Mouse (Mus musculus) hindbrain, embryonic 12.5 days (tissue): ENCODE data around the gene Abr. TPM values are rescaled to one million over a fixed set of nuclear protein-coding genes. Genes with fewer than 3 reads are reported as not detected.

ENCODE experiments used
- ATAC-seq: fragments of 200-750 bp; cut with Nextera tagmentation; 2 replicates; pipeline ENCODE4 v1.8.0; 2017; ENCODE audit warnings: moderate TSS enrichment; ENCODE audit not compliant: low FRiP score
- H3K27ac ChIP-seq: fragments of 300-500 bp; sonication (generic); 2 replicates; pipeline ENCODE4 v1.5.1; 2016; ENCODE audit warnings: mild to moderate bottlenecking
- H3K27me3 ChIP-seq: fragments of 300-500 bp; sonication (generic); 2 replicates; pipeline ENCODE4 v1.6.1; 2016; ENCODE audit warnings: mild to moderate bottlenecking
- H3K36me3 ChIP-seq: fragments of 300-500 bp; sonication (generic); 2 replicates; pipeline ENCODE4 v1.6.1; 2016; ENCODE audit warnings: mild to moderate bottlenecking
- H3K4me1 ChIP-seq: fragments of 300-500 bp; sonication (generic); 2 replicates; pipeline ENCODE4 v1.6.1; 2016
- H3K4me2 ChIP-seq: fragments of 300-500 bp; sonication (generic); replicated peaks from 2 replicates; pipeline ENCODE4 v1.6.1; 2016; ENCODE audit warnings: mild to moderate bottlenecking
- H3K4me3 ChIP-seq: fragments of 300-500 bp; sonication (generic); 2 replicates; pipeline ENCODE4 v1.5.1; 2016; ENCODE audit warnings: mild to moderate bottlenecking
- H3K9ac ChIP-seq: fragments of 300-500 bp; sonication (generic); 2 replicates; pipeline ENCODE4 v1.6.1; 2016; ENCODE audit warnings: mild to moderate bottlenecking, moderate library complexity
- H3K9me3 ChIP-seq: fragments of 300-500 bp; sonication (generic); replicated peaks from 2 replicates; pipeline ENCODE4 v1.6.1; 2016; ENCODE audit warnings: mild to moderate bottlenecking
- WGBS: fragments of 180-500 bp; shearing (Covaris S2); methylation state at CpG from one replicate; pipeline ENCODE4 v1.1.7; 2016; 5-methylcytosine and 5-hydroxymethylcytosine counted together
- polyA plus RNA-seq: library from polyadenylated mRNA; unstranded; fragments of >200 nt; fragmentation: Nextera tagmentation; extraction: Ambion mirVana; gene quantifications from 2 replicates; pipeline ENCODE4 v1.2.1, GENCODE M21; 2016

Gene Abr
- polyA plus RNA-seq, 1 experiment from 2014 or later = 85.3 TPM

DNA sequence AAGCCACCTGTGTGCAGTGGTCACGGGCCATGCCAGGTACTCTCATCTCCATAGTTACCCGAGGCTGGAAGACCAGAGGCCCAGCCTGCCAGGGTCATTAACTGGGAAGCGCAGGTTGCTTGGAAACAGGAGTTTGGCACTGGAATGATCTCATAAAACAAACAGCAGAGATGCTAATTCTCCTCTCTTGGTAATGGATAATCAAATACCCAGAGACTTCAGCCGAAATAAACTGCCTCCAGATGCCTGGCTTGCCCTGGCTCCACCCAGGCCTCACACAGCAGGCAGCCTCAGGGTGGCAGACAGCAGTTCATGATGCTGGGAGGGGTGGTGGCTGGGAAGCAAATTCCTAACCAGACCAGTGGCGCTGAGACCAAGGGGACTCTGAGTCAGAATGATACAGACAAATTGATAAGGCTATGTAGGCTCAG lies 145.0 kb downstream of the Abr start:
- no peak overlapping the region for H3K4me2 ChIP-seq
- no peak overlapping the region for H3K4me3 ChIP-seq
- no peak overlapping the region for H3K9ac ChIP-seq
- H3K27ac ChIP-seq = peak overlapping the region; percentile 53; the same call in 1 of the 2 replicates
- H3K9me3 ChIP-seq = no peaks in the 10 kb centered on the region
- ATAC-seq = peak; percentile 27; the same call in 1 of the 2 replicates
- H3K36me3 ChIP-seq = peaks cover 22% of the 10 kb centered on the region
- no peaks in the 10 kb centered on the region for H3K27me3 ChIP-seq
- peaks cover 33% of the 10 kb centered on the region for H3K4me1 ChIP-seq
- WGBS = 24% methylated on average over 5 of the region's 5 CpGs

DNA sequence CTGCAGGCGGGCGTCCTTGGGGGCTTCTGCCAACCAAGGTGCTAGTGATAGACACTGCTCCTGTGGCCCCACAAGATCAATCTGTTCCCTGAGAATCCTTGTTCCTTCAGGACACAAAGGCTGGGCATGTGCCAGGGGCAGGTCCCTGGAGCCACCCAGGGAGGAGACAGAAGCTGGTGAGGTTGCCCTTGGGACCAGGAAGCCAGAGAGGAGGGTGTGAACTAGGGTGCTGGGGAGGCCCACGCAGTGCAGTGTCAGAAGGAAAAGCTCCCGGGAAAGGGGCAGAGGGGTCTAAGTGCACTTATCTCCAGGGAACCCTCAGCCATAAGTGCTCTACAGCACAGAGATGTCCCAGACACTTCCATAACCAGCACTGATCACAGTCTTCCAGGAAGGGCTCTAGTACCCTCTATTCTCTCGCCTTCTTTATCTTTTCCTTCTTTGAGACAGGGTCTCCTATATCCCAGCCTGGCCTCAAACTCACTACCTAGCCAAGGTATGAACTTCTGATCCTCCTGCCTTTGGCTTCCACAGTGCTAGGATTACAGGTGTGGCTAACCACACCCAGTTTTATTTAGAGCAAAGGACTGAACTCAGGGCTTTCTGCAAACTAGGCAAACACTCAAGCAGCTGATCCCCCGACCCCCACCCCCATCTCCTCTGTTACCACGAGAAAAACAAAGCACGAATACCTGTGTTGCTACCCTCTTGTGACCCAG lies 145.6 kb downstream of the Abr start:
- no peak for ATAC-seq

DNA sequence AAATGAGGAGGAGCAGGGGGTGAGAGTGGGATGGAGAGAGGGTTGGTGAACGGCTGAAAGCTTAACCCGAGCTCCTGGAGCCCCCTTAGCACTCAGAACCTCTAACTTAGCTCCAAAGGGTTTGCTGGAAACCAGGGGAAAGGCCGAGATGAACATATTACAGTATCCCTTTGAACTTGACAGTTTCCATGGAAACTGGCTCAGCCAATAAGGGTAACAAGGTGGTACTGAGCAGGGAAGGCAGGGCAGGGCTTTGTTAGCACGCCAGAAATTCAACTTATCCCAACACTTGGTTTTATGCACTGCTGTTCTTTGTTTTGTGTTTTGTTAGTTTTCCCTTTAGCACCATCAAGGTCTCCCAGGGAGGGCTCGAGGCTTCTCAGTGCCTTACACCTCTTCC lies 149.5 kb downstream of the Abr start:
- peak overlapping the region; percentile 82 for H3K27ac ChIP-seq
- H3K36me3 ChIP-seq = peaks cover under 1% of the 10 kb centered on the region; the same call in 1 of the 2 replicates
- 0 out of 2 replicates have a peak overlapping the region, but pooled peaks have one; percentile 14 for H3K4me2 ChIP-seq
- no peaks in the 10 kb centered on the region for H3K27me3 ChIP-seq
- 39% methylated on average over 5 of the region's 5 CpGs for WGBS
- no peak overlapping the region for H3K4me3 ChIP-seq
- H3K4me1 ChIP-seq = peaks cover 58% of the 10 kb centered on the region
- 0 out of 2 replicates have a peak overlapping the region, but pooled peaks have one; percentile 25 for H3K9ac ChIP-seq
- no peak for ATAC-seq
- H3K9me3 ChIP-seq = no peaks in the 10 kb centered on the region

More for the DNA sequence above, 145.6 kb downstream of the Abr start:
- Histone ChIP-seq H3K9ac (no peak overlapping the region), H3K9me3 (no peaks in the 10 kb centered on the region), H3K27me3 (no peaks in the 10 kb centered on the region), H3K4me2 (no peak overlapping the region), H3K4me1 (peaks cover 36% of the 10 kb centered on the region), H3K4me3 (no peak overlapping the region), H3K36me3 (peaks cover 22% of the 10 kb centered on the region), H3K27ac (peak overlapping the region; percentile 53; the same call in 1 of the 2 replicates)
- WGBS = 68% methylated on average over 8 of the region's 8 CpGs

DNA sequence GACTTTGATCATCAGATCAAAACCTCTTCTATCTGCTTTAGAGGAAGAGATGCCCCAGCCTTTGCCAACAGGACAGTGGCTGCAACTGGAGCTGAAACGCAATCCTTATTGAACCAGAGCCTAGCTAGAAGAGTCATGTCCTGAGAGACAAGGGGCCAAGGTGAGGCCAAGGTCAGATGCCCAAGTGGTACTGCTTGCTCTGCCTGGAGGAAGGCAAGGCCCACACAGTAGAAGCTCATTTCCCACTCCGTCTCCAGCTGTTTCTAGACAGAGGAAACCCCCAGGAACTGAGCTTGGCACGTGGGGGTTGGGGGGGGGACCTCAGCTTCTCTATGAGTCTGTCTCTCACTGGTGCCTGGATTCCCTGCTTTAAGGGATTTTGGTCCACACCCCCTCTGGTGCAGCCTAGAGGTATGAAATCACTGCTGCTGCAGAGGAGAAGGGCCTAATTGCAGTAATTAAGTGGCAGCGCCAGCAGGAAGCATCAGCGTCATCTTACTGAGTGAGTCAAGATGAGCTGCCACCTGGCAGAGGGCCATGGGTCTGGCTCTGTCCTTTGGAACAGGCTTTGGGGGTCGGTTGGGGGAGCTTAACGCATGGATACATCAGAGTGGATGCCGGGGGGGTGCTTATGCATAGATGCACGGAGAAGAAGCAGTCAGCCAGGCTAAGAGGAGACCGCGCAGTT lies 152.7 kb downstream of the Abr start:
- Histone ChIP-seq H3K9ac (peak overlapping the region; percentile 13; the same call in 1 of the 2 replicates), H3K4me2 (no peak overlapping the region), H3K4me1 (peaks cover 72% of the 10 kb centered on the region), H3K9me3 (no peaks in the 10 kb centered on the region), H3K36me3 (no peaks in the 10 kb centered on the region; the same call in 1 of the 2 replicates), H3K27me3 (no peaks in the 10 kb centered on the region), H3K27ac (peak overlapping the region; percentile 92), H3K4me3 (no peak overlapping the region)
- WGBS = 58% methylated on average over 11 of the region's 11 CpGs
- no peak for ATAC-seq

DNA sequence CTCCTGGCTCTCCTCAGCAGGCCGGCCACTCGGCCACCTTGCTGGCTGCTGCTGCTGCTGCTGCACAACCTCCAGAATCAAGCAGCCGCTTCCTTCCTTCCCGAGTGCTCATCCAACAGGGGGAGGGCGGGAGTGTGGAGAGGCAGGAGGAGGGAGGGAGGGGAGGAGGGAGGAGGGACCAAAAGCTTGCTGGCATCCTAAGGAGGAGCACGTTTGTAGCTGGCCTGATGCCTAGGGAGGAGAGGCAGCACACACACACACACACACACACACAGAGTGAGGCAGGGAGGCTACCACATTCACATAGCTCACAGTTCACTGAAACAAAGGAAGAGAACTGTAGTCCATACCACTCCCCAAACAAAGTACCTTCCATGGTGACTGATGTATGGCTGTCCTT lies 153.8 kb downstream of the Abr start:
- 3% methylated on average over 4 of the region's 6 CpGs for WGBS
- H3K4me1 ChIP-seq = peaks cover 81% of the 10 kb centered on the region
- H3K4me2 ChIP-seq = peak overlapping the region; percentile 55
- no peaks in the 10 kb centered on the region for H3K27me3 ChIP-seq
- ATAC-seq = peak; percentile 68
- peak overlapping the region; percentile 92 for H3K27ac ChIP-seq
- H3K36me3 ChIP-seq = peaks cover 5% of the 10 kb centered on the region
- H3K9ac ChIP-seq = peak overlapping the region; percentile 62
- no peaks in the 10 kb centered on the region for H3K9me3 ChIP-seq
- peak overlapping the region; percentile 34 for H3K4me3 ChIP-seq

DNA sequence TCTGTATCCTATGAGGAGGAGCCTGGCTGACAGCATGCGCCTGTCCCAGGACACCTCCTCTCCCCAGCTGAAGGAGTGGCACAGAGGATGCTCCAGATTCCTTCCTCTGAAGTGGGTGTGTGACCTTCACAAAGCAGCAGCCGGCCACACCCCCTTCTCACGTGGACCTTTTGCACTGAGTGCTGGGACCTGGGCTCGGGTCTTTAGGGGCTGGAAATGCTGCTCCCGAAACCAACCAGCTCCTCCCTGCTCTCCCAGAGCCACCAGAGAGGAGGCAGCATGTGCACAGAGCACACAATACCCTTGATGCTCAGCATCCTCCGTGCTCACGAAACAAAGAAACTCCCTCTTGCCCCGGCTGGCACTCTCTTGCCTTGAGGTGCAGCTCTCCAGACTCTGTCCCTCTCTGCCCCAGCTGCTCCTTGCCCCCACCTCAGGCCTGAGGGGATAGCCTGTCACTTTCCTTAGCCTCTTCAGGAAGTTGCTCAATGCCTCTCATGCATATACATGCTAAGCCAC lies 154.6 kb downstream of the Abr start:
- Histone ChIP-seq H3K4me1 (peaks cover 73% of the 10 kb centered on the region), H3K9ac (peak overlapping the region; percentile 62), H3K4me2 (peak overlapping the region; percentile 55), H3K27ac (peak overlapping the region; percentile 92), H3K27me3 (no peaks in the 10 kb centered on the region), H3K9me3 (no peaks in the 10 kb centered on the region), H3K4me3 (peak overlapping the region; percentile 34), H3K36me3 (peaks cover 13% of the 10 kb centered on the region)
- ATAC-seq = peak; percentile 48
- WGBS = 17% methylated on average over 8 of the region's 8 CpGs

DNA sequence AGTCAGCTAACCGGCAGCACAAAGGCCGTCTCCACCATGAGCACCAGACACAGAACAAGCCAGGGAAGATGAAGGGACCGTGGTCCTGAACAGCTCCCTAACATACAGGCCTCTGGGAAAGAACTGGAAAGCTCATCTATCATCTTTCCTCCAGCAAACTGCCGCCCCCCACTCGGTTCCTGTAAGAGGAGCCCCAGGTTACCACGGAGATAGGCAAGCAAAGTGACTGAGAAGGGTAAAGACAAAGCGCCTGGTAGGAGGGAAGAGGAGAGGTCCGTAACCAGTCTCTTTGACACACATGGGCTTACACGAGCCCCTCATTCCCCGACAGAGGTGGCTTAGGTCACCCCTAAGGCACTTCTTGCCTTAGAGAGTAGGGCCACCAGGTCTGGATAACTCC lies 155.0 kb downstream of the Abr start:
- Histone ChIP-seq H3K4me1 (peaks cover 73% of the 10 kb centered on the region), H3K4me3 (peak overlapping the region; percentile 34), H3K9me3 (no peaks in the 10 kb centered on the region), H3K36me3 (peaks cover 17% of the 10 kb centered on the region), H3K27ac (peak overlapping the region; percentile 92), H3K4me2 (peak overlapping the region; percentile 55), H3K27me3 (no peaks in the 10 kb centered on the region), H3K9ac (peak overlapping the region; percentile 62)
- peak; percentile 6; the same call in 1 of the 2 replicates for ATAC-seq
- 12% methylated on average over 10 of the region's 10 CpGs for WGBS

DNA sequence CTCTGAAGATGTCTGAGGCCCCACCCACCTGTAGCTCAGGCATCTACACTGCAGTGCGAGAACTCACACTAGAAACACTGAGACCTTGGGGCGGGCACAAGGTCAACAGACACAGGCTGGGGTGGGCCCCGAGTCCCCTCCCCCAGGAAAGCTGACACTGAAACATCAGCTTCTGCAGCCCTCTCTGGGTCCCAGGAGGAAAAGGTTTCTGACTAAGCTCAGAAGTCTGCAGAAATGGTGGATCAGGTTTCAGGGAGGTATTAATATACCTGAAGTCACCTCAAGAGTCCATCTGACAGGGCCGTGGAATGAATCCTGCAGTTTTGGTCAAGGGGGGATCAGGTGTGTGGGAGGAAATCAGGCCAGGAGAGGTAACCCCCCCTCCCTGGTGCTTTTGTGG lies 156.2 kb downstream of the Abr start:
- peaks cover 79% of the 10 kb centered on the region for H3K4me1 ChIP-seq
- no peak overlapping the region for H3K9ac ChIP-seq
- no peaks in the 10 kb centered on the region for H3K27me3 ChIP-seq
- no peaks in the 10 kb centered on the region for H3K9me3 ChIP-seq
- H3K27ac ChIP-seq = no peak overlapping the region
- 78% methylated on average over 4 of the region's 4 CpGs for WGBS
- ATAC-seq = no peak
- H3K4me3 ChIP-seq = no peak overlapping the region
- H3K36me3 ChIP-seq = peaks cover 29% of the 10 kb centered on the region
- H3K4me2 ChIP-seq = 0 out of 2 replicates have a peak overlapping the region, but pooled peaks have one; percentile 1

DNA sequence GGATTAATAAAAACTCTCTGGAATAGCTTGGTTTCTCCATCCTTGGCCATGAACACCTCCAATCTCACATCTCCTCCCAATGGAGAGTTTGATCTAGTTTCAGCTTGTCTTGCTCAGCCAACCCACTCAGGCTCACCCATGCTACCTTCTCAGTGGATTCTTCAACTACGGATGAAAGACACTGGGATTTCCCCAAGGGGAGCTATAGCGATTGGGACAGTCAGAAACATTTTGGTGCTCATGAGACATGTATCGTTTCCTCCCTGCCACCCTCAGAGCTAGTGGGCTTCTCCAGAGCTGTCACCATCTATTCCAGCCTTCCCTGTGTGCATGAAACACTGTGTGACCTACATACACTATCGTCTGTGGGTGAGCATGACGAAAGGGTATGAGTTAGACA lies 160.4 kb downstream of the Abr start:
- Histone ChIP-seq H3K4me2 (no peak overlapping the region), H3K9ac (no peak overlapping the region), H3K27me3 (no peaks in the 10 kb centered on the region), H3K4me3 (no peak overlapping the region), H3K4me1 (peaks cover 53% of the 10 kb centered on the region), H3K9me3 (no peaks in the 10 kb centered on the region), H3K27ac (peak overlapping the region; percentile 78), H3K36me3 (peaks cover 59% of the 10 kb centered on the region)
- WGBS = 86% methylated on average over 5 of the region's 5 CpGs
- ATAC-seq = no peak

DNA sequence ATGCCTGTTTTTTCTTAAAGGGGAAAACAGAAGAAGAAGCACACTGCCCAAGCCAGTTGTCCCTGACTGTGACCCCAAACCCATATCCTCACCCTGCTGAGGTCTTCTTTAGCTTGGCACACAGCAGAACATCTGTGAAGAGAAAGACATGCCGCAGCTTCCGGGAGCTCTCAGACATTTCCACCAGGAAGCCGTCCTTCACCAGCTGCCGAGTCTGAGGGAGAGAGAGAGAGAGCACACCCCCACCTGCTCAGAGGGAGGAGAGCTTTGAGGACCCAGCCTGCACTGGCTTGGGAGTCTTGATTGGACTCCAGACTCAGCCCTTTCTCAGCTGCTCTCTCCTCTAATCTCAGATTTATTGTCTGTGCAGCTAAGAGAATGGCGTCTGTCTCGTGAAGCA lies 160.9 kb downstream of the Abr start:
- H3K27me3 ChIP-seq = no peaks in the 10 kb centered on the region
- H3K27ac ChIP-seq = no peak overlapping the region
- H3K4me1 ChIP-seq = peaks cover 48% of the 10 kb centered on the region
- WGBS = 71% methylated on average over 6 of the region's 6 CpGs
- no peak overlapping the region for H3K4me3 ChIP-seq
- H3K4me2 ChIP-seq = no peak overlapping the region
- H3K36me3 ChIP-seq = peaks cover 59% of the 10 kb centered on the region
- no peak overlapping the region for H3K9ac ChIP-seq
- no peak for ATAC-seq
- no peaks in the 10 kb centered on the region for H3K9me3 ChIP-seq

DNA sequence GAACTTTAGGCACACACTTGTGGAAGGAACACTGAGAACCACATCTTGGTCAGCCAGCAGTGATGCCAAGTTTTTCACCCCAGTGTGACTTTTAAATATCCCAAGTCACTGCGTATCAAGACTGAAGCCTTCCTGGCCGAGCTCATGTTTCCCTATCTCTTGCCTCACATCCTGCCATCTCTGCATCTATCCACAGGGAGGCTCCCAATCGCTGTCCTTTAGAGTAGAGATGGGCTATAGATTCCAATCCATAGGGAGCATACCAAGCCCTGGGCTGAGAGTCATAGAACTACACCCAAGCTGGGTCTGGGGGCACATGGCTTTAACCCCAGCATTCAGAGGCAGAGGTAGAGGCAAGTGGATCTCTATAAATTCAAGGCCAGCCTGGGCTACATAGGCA lies 162.6 kb downstream of the Abr start:
- ATAC-seq = no peak

DNA sequence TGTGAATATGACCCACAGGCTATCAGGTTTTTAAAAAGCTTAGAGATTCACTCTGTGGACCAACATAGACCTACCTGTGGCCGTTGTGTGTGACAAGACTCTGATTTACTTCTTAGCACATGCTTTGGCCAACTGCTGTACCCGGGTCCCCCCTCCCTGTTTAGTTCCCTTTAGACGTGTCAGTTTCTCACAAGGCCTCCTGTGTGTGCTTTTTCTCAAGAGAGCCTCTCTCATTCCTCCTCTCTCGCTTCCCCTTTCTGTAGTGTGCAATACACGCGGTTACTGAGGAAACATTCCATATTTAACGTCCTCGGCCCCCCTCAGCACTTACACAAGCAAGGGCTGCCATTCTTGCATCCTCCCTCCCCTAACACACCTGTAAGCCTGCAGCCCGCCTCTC lies 163.4 kb downstream of the Abr start:
- ATAC-seq = no peak
- H3K9ac ChIP-seq = no peak overlapping the region
- no peak overlapping the region for H3K4me3 ChIP-seq
- peaks cover 25% of the 10 kb centered on the region for H3K4me1 ChIP-seq
- no peaks in the 10 kb centered on the region for H3K27me3 ChIP-seq
- peaks cover 81% of the 10 kb centered on the region for H3K36me3 ChIP-seq
- no peak overlapping the region for H3K4me2 ChIP-seq
- no peak overlapping the region for H3K27ac ChIP-seq
- 85% methylated on average over 9 of the region's 9 CpGs for WGBS
- no peaks in the 10 kb centered on the region for H3K9me3 ChIP-seq

More for the DNA sequence above, 162.6 kb downstream of the Abr start:
- H3K36me3 ChIP-seq = peaks cover 74% of the 10 kb centered on the region
- H3K4me1 ChIP-seq = peaks cover 33% of the 10 kb centered on the region
- no peaks in the 10 kb centered on the region for H3K9me3 ChIP-seq
- H3K27ac ChIP-seq = no peak overlapping the region
- 81% methylated on average over 3 of the region's 3 CpGs for WGBS
- H3K9ac ChIP-seq = no peak overlapping the region
- no peak overlapping the region for H3K4me3 ChIP-seq
- H3K27me3 ChIP-seq = no peaks in the 10 kb centered on the region
- no peak overlapping the region for H3K4me2 ChIP-seq
